Mouse (Mus musculus): ENCODE measurements around the gene Hsd17b13. TPM values are rescaled to one million over a fixed set of nuclear protein-coding genes. Genes with fewer than 3 reads are reported as not detected.

Hsd17b13 gene
- polyA plus RNA-seq, 1 experiment from 2014 or later = 4.6 TPM

DNA sequence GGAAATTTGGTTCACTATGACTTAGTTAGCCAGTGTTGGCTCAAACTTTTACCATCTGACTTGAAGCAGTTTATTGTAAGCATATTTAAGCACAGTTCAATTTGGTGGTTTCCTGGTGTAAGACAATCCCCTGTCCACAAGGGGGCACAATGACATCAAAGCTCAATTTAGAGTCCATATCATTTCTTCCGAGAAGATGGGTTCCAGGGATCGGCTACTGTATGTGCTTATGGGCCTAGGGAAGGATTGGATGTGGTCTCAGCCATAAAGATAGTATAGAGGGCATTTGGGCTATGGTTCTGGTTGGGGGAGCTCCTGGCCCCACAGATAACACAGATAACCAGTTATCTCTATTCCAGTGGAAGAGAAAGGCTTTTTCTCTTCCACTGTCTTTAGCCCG lies 18.0 kb upstream of the Hsd17b13 start:
- no peak for DNase-seq (ENCODE audit: low spot score)
- 62% methylated on average over 3 of the region's 3 CpGs for WGBS
- no peak overlapping the region for H3K4me3 ChIP-seq (ENCODE audit: low read depth, low read length)
- peaks cover 6% of the 10 kb centered on the region for H3K36me3 ChIP-seq (ENCODE audit: control insufficient read depth, insufficient read depth, low read length)
- no peak for ATAC-seq (replicated peaks; ENCODE audit: low FRiP score, low TSS enrichment, low read depth)
- no peaks in the 10 kb centered on the region for H3K4me1 ChIP-seq (replicated peaks; ENCODE audit: control insufficient read depth, insufficient read depth, low read length)
- H3K4me2 ChIP-seq (ENCODE audit: low read length) = no peak overlapping the region
- H3K27ac ChIP-seq (ENCODE audit: low read depth) = no peak overlapping the region
- no peaks in the 10 kb centered on the region for H3K27me3 ChIP-seq (replicated peaks; ENCODE audit: control insufficient read depth, insufficient read depth, low read length)
- H3K9me3 ChIP-seq (ENCODE audit: control insufficient read depth, low read length) = no peaks in the 10 kb centered on the region
- no peak overlapping the region for H3K9ac ChIP-seq (ENCODE audit: low read length)

- no peak overlapping the region for H3K4me2 ChIP-seq (ENCODE audit: low read length)
- H3K27me3 ChIP-seq (replicated peaks; ENCODE audit: control insufficient read depth, insufficient read depth, low read length) = no peaks in the 10 kb centered on the region
- ATAC-seq (replicated peaks; ENCODE audit: low FRiP score, low TSS enrichment, low read depth) (no peak), DNase-seq (ENCODE audit: low spot score) (no peak)
- H3K9me3 ChIP-seq (ENCODE audit: control insufficient read depth, low read length) = no peaks in the 10 kb centered on the region
- 85% methylated on average over 4 of the region's 4 CpGs for WGBS
- H3K36me3 ChIP-seq (ENCODE audit: control insufficient read depth, insufficient read depth, low read length) = peaks cover 6% of the 10 kb centered on the region
- no peak overlapping the region for H3K4me3 ChIP-seq (ENCODE audit: low read depth, low read length)
- H3K4me1 ChIP-seq (replicated peaks; ENCODE audit: control insufficient read depth, insufficient read depth, low read length) = no peaks in the 10 kb centered on the region
- no peak overlapping the region for H3K9ac ChIP-seq (ENCODE audit: low read length)
- no peak overlapping the region for H3K27ac ChIP-seq (ENCODE audit: low read depth)
Measured at GRCm38 (mm10) chr5:103994669-103995068, 17.5 kb upstream of the Hsd17b13 start.

DNA sequence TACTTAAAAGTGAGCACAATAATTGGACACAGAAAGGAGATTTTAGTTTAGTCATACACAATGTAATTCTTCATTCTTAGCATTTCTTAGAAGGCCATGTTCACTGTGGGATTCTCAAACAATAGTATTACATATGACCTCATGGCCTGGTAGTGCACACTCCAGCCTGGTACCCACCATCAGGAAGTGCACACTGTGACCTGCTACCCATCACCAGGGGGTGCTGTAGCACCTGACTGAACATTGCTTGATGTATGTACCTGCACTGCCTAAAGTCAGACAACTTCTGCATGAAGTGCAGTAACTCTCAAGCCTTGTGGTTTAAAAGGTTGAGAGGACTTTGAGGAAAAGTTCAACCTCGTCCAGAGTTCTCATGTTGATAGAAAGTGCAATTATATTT lies 16.4 kb upstream of the Hsd17b13 start:
- Histone ChIP-seq H3K4me2 (ENCODE audit: low read length) (no peak overlapping the region), H3K27me3 (replicated peaks; ENCODE audit: control insufficient read depth, insufficient read depth, low read length) (no peaks in the 10 kb centered on the region), H3K4me3 (ENCODE audit: low read depth, low read length) (no peak overlapping the region), H3K27ac (ENCODE audit: low read depth) (no peak overlapping the region), H3K9me3 (ENCODE audit: control insufficient read depth, low read length) (no peaks in the 10 kb centered on the region), H3K4me1 (replicated peaks; ENCODE audit: control insufficient read depth, insufficient read depth, low read length) (no peaks in the 10 kb centered on the region), H3K9ac (ENCODE audit: low read length) (no peak overlapping the region), H3K36me3 (ENCODE audit: control insufficient read depth, insufficient read depth, low read length) (peaks cover 10% of the 10 kb centered on the region)
- WGBS = 83% methylated on average over 1 of the region's 1 CpGs
- no peak for DNase-seq (ENCODE audit: low spot score)
- ATAC-seq (replicated peaks; ENCODE audit: low FRiP score, low TSS enrichment, low read depth) = no peak

DNA sequence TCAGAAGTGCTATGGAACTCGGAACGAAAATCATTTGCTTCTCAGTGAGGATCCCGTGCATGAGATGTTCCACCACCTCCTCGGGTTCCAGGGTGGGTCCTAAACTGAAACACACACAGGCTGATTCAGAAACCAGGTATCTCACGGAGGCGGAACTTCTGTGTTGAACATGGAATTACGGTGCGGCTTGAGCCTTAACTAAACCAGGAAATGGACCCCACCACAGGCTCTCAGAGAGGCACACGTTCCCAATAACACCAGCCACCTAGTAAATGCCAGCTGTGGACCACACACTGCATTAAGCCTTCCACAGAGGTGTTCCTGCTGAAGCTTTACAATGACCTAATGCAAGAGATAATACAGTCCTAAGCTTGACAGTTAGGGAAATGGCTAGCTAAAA lies 15.6 kb upstream of the Hsd17b13 start:
- H3K4me1 ChIP-seq (replicated peaks; ENCODE audit: control insufficient read depth, insufficient read depth, low read length) = no peaks in the 10 kb centered on the region
- 88% methylated on average over 9 of the region's 9 CpGs for WGBS
- ATAC-seq (replicated peaks; ENCODE audit: low FRiP score, low TSS enrichment, low read depth) (no peak), DNase-seq (ENCODE audit: low spot score) (peak; percentile 9)
- H3K4me2 ChIP-seq (ENCODE audit: low read length) = no peak overlapping the region
- H3K27me3 ChIP-seq (replicated peaks; ENCODE audit: control insufficient read depth, insufficient read depth, low read length) = no peaks in the 10 kb centered on the region
- no peak overlapping the region for H3K4me3 ChIP-seq (ENCODE audit: low read depth, low read length)
- H3K27ac ChIP-seq (ENCODE audit: low read depth) = no peak overlapping the region
- no peak overlapping the region for H3K9ac ChIP-seq (ENCODE audit: low read length)
- H3K36me3 ChIP-seq (ENCODE audit: control insufficient read depth, insufficient read depth, low read length) = peaks cover 10% of the 10 kb centered on the region
- no peaks in the 10 kb centered on the region for H3K9me3 ChIP-seq (ENCODE audit: control insufficient read depth, low read length)

- WGBS = 78% methylated on average over 9 of the region's 9 CpGs
- Histone ChIP-seq H3K9ac (ENCODE audit: low read length) (no peak overlapping the region), H3K4me2 (ENCODE audit: low read length) (no peak overlapping the region), H3K4me1 (replicated peaks; ENCODE audit: control insufficient read depth, insufficient read depth, low read length) (no peaks in the 10 kb centered on the region), H3K36me3 (ENCODE audit: control insufficient read depth, insufficient read depth, low read length) (no peaks in the 10 kb centered on the region), H3K27me3 (replicated peaks; ENCODE audit: control insufficient read depth, insufficient read depth, low read length) (no peaks in the 10 kb centered on the region), H3K9me3 (ENCODE audit: control insufficient read depth, low read length) (no peaks in the 10 kb centered on the region), H3K4me3 (ENCODE audit: low read depth, low read length) (no peak overlapping the region), H3K27ac (ENCODE audit: low read depth) (no peak overlapping the region)
- peak; percentile 72; the same call in 1 of the 2 replicates for ATAC-seq (replicated peaks; ENCODE audit: low FRiP score, low TSS enrichment, low read depth)
- peak; percentile 41 for DNase-seq (ENCODE audit: low spot score)
Measured at GRCm38 (mm10) chr5:103980705-103981560, 3.7 kb upstream of the Hsd17b13 start.

GRCm38 (mm10) chr5:103977907-103978570 lies 829 bp upstream of the Hsd17b13 start:
- Histone ChIP-seq H3K9me3 (ENCODE audit: control insufficient read depth, low read length) (no peaks in the 10 kb centered on the region), H3K36me3 (ENCODE audit: control insufficient read depth, insufficient read depth, low read length) (no peaks in the 10 kb centered on the region), H3K27me3 (replicated peaks; ENCODE audit: control insufficient read depth, insufficient read depth, low read length) (no peaks in the 10 kb centered on the region), H3K4me2 (ENCODE audit: low read length) (no peak overlapping the region), H3K4me3 (ENCODE audit: low read depth, low read length) (no peak overlapping the region), H3K27ac (ENCODE audit: low read depth) (no peak overlapping the region), H3K4me1 (replicated peaks; ENCODE audit: control insufficient read depth, insufficient read depth, low read length) (no peaks in the 10 kb centered on the region), H3K9ac (ENCODE audit: low read length) (no peak overlapping the region)
- DNase-seq (ENCODE audit: low spot score) (peak; percentile 23), ATAC-seq (replicated peaks; ENCODE audit: low FRiP score, low TSS enrichment, low read depth) (no peak)
- WGBS = 91% methylated on average over 7 of the region's 7 CpGs

- H3K27me3 ChIP-seq (replicated peaks; ENCODE audit: control insufficient read depth, insufficient read depth, low read length) = no peaks in the 10 kb centered on the region
- WGBS = 73% methylated on average over 7 of the region's 7 CpGs
- no peak overlapping the region for H3K27ac ChIP-seq (ENCODE audit: low read depth)
- no peaks in the 10 kb centered on the region for H3K9me3 ChIP-seq (ENCODE audit: control insufficient read depth, low read length)
- H3K4me1 ChIP-seq (replicated peaks; ENCODE audit: control insufficient read depth, insufficient read depth, low read length) = no peaks in the 10 kb centered on the region
- H3K4me2 ChIP-seq (ENCODE audit: low read length) = no peak overlapping the region
- no peak overlapping the region for H3K4me3 ChIP-seq (ENCODE audit: low read depth, low read length)
- no peak overlapping the region for H3K9ac ChIP-seq (ENCODE audit: low read length)
- H3K36me3 ChIP-seq (ENCODE audit: control insufficient read depth, insufficient read depth, low read length) = no peaks in the 10 kb centered on the region
- DNase-seq (ENCODE audit: low spot score) (peak; percentile 6), ATAC-seq (replicated peaks; ENCODE audit: low FRiP score, low TSS enrichment, low read depth) (no peak)
Measured at GRCm38 (mm10) chr5:103975736-103976135, 1.5 kb downstream of the Hsd17b13 start.

DNA sequence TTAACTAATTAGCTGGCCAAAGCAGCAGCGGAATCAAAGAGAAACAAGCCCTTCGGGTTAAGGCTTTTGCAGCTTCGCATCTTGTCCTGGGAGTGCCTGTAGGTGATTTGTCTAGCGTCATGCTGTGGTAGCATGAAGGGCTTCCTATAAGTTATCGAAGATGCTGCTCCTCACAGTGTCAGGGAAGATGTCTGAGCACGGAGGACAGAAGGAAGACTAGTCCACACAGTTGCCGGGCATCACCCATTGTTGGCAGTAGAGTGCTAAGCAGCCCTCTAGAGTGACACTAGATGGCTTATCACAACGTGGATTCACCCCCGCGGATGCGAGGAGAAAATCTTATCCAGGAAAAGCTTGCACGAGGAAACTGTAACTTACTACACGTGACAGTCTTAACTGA lies 4.4 kb downstream of the Hsd17b13 start:
- Histone ChIP-seq H3K9me3 (ENCODE audit: control insufficient read depth, low read length) (no peaks in the 10 kb centered on the region), H3K36me3 (ENCODE audit: control insufficient read depth, insufficient read depth, low read length) (no peaks in the 10 kb centered on the region), H3K27ac (ENCODE audit: low read depth) (no peak overlapping the region), H3K4me1 (replicated peaks; ENCODE audit: control insufficient read depth, insufficient read depth, low read length) (no peaks in the 10 kb centered on the region), H3K4me3 (ENCODE audit: low read depth, low read length) (no peak overlapping the region), H3K4me2 (ENCODE audit: low read length) (peak overlapping the region; percentile 14; the same call in 1 of the 2 replicates), H3K9ac (ENCODE audit: low read length) (no peak overlapping the region), H3K27me3 (replicated peaks; ENCODE audit: control insufficient read depth, insufficient read depth, low read length) (no peaks in the 10 kb centered on the region)
- DNase-seq (ENCODE audit: low spot score) = peak; percentile 52
- 69% methylated on average over 13 of the region's 13 CpGs for WGBS
- no peak for ATAC-seq (replicated peaks; ENCODE audit: low FRiP score, low TSS enrichment, low read depth)
